Mouse (Mus musculus): ENCODE measurements around the gene Cyp27b1.

GRCm38 (mm10) chr10:127055406-127055805 is 7.4 kb downstream of the Cyp27b1 start:
- TF ChIP-seq CTCF (IDR thresholded peaks at IDR 0.05; ENCODE audit: insufficient read depth, low read depth, low read length) (no peak), POLR2A (IDR thresholded peaks at IDR 0.05; ENCODE audit: insufficient read depth, low read depth, low read length) (no peak)

Measured in olfactory bulb, adult 2 months (tissue).